Mouse (Mus musculus) G1E (cell line): ENCODE data around the gene Mdm2.

ENCODE experiments used
- CTCF ChIP-seq: IDR thresholded peaks from 2 replicates; pipeline ENCODE4 v1.5.1; 2012; ENCODE audit warnings: low read depth, low read length, inconsistent platforms, mixed read lengths
- GATA1 ChIP-seq: IDR thresholded peaks from 2 replicates; pipeline ENCODE4 v1.6.1; 2012; ENCODE audit warnings: borderline replicate concordance, low read length, inconsistent platforms, mixed read lengths

DNA sequence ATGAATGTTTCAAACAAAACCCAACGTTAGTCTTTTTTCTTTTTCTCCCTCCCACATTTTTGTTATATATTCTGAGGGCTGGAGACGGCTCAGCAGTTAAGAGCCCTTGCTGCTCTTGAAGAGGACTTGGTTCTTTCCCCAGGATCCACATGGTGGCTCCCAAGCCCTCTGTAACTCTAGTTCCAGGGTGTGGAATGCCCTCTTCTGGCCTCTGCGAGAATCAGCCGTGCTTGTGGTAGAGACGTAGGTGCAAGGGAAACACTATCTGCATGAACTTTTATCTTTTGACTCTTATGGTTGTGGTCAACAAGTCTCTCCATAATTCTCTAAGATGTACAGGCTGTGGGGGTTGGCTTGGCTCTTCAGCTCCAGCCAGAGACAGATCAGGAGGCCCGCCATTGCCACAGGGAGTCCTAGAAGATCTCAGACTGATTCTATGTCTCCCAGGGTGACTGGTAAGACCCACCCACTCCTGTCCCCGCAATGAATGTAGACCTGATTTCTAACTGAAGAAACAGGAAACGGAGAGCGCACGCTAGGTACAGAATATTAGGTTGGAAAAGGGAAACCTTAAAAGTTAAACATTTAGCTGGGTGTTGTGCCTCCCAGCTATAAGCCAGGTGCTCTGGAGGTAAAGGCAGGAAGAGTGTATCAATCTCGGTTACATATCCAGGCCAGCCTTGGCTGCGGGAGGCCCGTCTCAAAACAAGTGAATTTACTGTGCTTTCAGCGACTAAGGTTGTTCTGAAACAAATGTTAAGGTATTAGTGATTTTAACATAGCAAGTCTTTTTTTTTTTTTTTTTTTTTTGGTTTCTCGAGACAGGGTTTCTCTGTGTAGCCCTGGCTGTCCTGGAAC is 20.9 kb upstream of the Mdm2 start:
- TF ChIP-seq CTCF (peak; percentile 30), GATA1 (no peak)
